Mouse (Mus musculus): Measurements from ENCODE around the gene Il17d. TPM values are rescaled to one million over a fixed set of nuclear protein-coding genes. Genes with fewer than 3 reads are reported as not detected.

Gene Il17d
- polyA plus RNA-seq (2017; shearing (Covaris generic)): not detected

GRCm38 (mm10) chr14:57524671-57525387 lies at the start of gene Il17d:
TSS of gene Il17d (plus strand) at chr14:57524777.
- peak; percentile 33 for ATAC-seq

GRCm38 (mm10) chr14:57475057-57475456 lies 49.5 kb upstream of the Il17d start:
- ATAC-seq: no peak

GRCm38 (mm10) chr14:57482262-57482661 lies 42.3 kb upstream of the Il17d start:
- no peak for ATAC-seq

- no peak for ATAC-seq
These were observed 40.4 kb upstream of the Il17d start for GRCm38 (mm10) chr14:57484183-57484582.

- no peak for ATAC-seq
These were observed 34.9 kb upstream of the Il17d start for GRCm38 (mm10) chr14:57489696-57490095.

- ATAC-seq: no peak
These were observed 30.7 kb upstream of the Il17d start for GRCm38 (mm10) chr14:57493840-57494239.

- no peak for ATAC-seq
These were observed 20.8 kb upstream of the Il17d start for GRCm38 (mm10) chr14:57503729-57504128.

GRCm38 (mm10) chr14:57509554-57509953 lies 15.0 kb upstream of the Il17d start:
- ATAC-seq: no peak

GRCm38 (mm10) chr14:57515156-57515762 lies 9.3 kb upstream of the Il17d start:
- ATAC-seq: no peak

GRCm38 (mm10) chr14:57517001-57517400 lies 7.6 kb upstream of the Il17d start:
- ATAC-seq: no peak

GRCm38 (mm10) chr14:57523762-57524161 lies 815 bp upstream of the Il17d start:
- no peak for ATAC-seq

- ATAC-seq: peak; percentile 59
These were observed 942 bp downstream of the Il17d start for GRCm38 (mm10) chr14:57525388-57526049.

- no peak for ATAC-seq
These were observed 1.6 kb downstream of the Il17d start for GRCm38 (mm10) chr14:57526050-57526623.

GRCm38 (mm10) chr14:57527122-57527521 lies 2.5 kb downstream of the Il17d start:
- ATAC-seq: no peak

GRCm38 (mm10) chr14:57527598-57527997 lies 3.0 kb downstream of the Il17d start:
- ATAC-seq: no peak

GRCm38 (mm10) chr14:57529086-57529785 lies 4.7 kb downstream of the Il17d start:
- ATAC-seq: no peak

GRCm38 (mm10) chr14:57529786-57530515 lies 5.4 kb downstream of the Il17d start:
- ATAC-seq: no peak

- no peak for ATAC-seq
These were observed 8.0 kb downstream of the Il17d start for GRCm38 (mm10) chr14:57532577-57532976.

GRCm38 (mm10) chr14:57533214-57533613 lies 8.6 kb downstream of the Il17d start:
- no peak for ATAC-seq

GRCm38 (mm10) chr14:57533841-57534240 lies 9.3 kb downstream of the Il17d start:
- no peak for ATAC-seq

GRCm38 (mm10) chr14:57534346-57534745 lies 9.8 kb downstream of the Il17d start:
- no peak for ATAC-seq

- ATAC-seq: no peak
These were observed 10.4 kb downstream of the Il17d start for GRCm38 (mm10) chr14:57534961-57535360.

Data from inflammation-experienced regulatory T-cells, adult 6 months (primary cell).